Mouse (Mus musculus): ENCODE measurements around the gene Il20.

The Il20 gene

DNA sequence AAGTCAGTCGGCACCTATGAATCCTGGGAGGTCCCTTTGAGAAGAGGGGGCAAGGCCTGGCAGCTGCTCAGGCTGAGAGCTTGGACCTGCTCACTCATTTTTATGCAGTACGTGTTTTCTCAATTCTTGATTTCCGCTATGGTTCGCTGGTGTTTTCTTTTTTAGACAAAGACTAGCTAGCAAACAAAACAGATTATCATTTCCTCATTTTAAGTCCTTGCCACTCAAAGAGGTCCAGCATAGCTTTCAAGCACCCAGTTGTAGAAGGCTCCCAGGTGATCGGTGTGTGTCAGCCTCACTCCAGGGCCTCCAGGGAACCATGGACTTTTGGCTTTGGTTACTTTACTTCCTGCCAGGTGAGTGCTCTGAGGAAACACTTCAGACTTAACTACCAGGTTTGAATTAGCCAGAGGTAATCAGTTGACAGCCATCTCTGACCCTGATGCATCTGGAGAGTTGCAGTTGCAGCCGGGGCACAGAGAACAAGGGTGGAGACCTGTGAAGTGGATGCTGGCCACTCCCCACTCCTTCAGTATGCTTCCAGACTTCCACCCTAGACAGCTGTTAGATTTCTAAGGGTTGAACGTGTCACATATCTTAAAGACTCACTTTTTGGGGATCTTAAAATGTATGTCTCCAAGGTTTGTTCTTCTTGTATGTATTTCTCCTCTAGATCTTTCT lies 45.6 kb downstream of the Il20 start, which contains the start of gene Fcmr:
Fcmr (plus strand) TSS at position 129 of the 681 bp plus-strand sequence.
- DNase-seq (ENCODE audit: low read depth, low spot score), result no peak

- no peak for DNase-seq (ENCODE audit: low read depth, low spot score)
Measured at GRCm38 (mm10) chr1:130864741-130865140, 46.5 kb downstream of the Il20 start.

GRCm38 (mm10) chr1:130864238-130864637 lies 47.0 kb downstream of the Il20 start:
- DNase-seq (ENCODE audit: low read depth, low spot score), result no peak

DNA sequence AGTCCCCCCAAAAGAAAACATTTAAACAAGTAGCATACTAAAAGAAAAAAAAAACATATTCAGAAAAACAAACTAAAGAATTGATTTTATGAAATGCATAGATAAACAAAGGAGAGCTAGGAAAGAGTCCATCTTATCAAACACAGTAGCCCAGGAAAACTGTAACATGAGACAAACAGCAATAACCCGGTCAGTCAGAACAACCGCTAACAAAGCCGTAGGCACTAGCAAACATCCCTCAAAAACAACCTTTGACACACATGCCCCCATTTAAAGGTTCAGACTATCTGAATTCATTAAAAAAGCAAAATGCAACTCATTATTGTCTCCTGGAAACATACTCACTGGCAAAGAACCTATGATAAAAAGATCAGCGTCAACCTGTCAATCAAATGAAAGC lies 53.8 kb downstream of the Il20 start:
- DNase-seq (ENCODE audit: low read depth, low spot score), result no peak
